Mouse (Mus musculus) lung, adult 2 months (tissue): ENCODE measurements around the gene Myh14. TPM values are rescaled to one million over a fixed set of nuclear protein-coding genes. Genes with fewer than 3 reads are reported as not detected.

Experiments
- DNase-seq: peaks from one replicate; pipeline ENCODE4 v3.0.0; 2022
- H3K4me1 ChIP-seq: fragments of 200-500 bp; 2 replicates; pipeline ENCODE4 v1.6.1; 2011; ENCODE audit warnings: low read length; ENCODE audit not compliant: control insufficient read depth, insufficient read depth
- H3K4me3 ChIP-seq: fragments of 200-500 bp; replicated peaks from 2 replicates; pipeline ENCODE3; 2011; ENCODE audit warnings: low read depth, mild to moderate bottlenecking, control low read depth, low read length; ENCODE audit errors: extremely low read depth
- CTCF ChIP-seq: fragments of 200-500 bp; IDR thresholded peaks from 2 replicates; pipeline ENCODE4 v1.5.1; 2011; ENCODE audit warnings: mild to moderate bottlenecking, low read length, control low read depth; ENCODE audit not compliant: insufficient read depth
- POLR2A ChIP-seq: fragments of 200-500 bp; IDR thresholded peaks from 2 replicates; pipeline ENCODE4 v1.6.1; 2011; ENCODE audit warnings: low read depth, mild to moderate bottlenecking, control low read depth, low read length, borderline replicate concordance; ENCODE audit errors: extremely low read depth
- WGBS: fragments of 180-500 bp; shearing (Covaris S2); methylation state at CpG from one replicate; pipeline ENCODE4 v1.1.7; 2018; 5-methylcytosine and 5-hydroxymethylcytosine counted together
- polyA plus RNA-seq: library from polyadenylated mRNA; depleted of rRNA; stranded (reverse); fragments of >200 nt; gene quantifications from 2 replicates; pipeline ENCODE4 v1.2.3, GENCODE M21; 2012

Myh14 gene
- polyA plus RNA-seq, 1 experiment: 223 TPM

- H3K4me3 ChIP-seq: no peak overlapping the region
- H3K4me1 ChIP-seq: no peaks in the 10 kb centered on the region
- 48% methylated on average over 4 of the region's 4 CpGs for WGBS
- no peak for DNase-seq
- no peak for TF ChIP-seq POLR2A
- no peak for TF ChIP-seq CTCF
These were observed 5.5 kb upstream of the Myh14 start for GRCm38 (mm10) chr7:44676126-44676525.

- TF ChIP-seq POLR2A (no peak), CTCF (no peak)
- Histone ChIP-seq H3K4me3 (no peak overlapping the region), H3K4me1 (no peaks in the 10 kb centered on the region; the same call in 1 of the 2 replicates)
- WGBS: 71% methylated on average over 6 of the region's 6 CpGs
- no peak for DNase-seq
These were observed 4.5 kb upstream of the Myh14 start for GRCm38 (mm10) chr7:44675171-44675570.

GRCm38 (mm10) chr7:44674511-44674910, 3.9 kb upstream of the Myh14 start:
- DNase-seq: no peak
- no peak for TF ChIP-seq POLR2A
- no peak for TF ChIP-seq CTCF
- Histone ChIP-seq H3K4me1 (no peaks in the 10 kb centered on the region; the same call in 1 of the 2 replicates), H3K4me3 (no peak overlapping the region)
- WGBS: 70% methylated on average over 4 of the region's 4 CpGs

GRCm38 (mm10) chr7:44672193-44672592, 1.6 kb upstream of the Myh14 start:
- no peak for DNase-seq
- TF ChIP-seq POLR2A (no peak), CTCF (no peak)
- WGBS: 60% methylated on average over 5 of the region's 5 CpGs
- no peaks in the 10 kb centered on the region; the same call in 1 of the 2 replicates for H3K4me1 ChIP-seq
- no peak overlapping the region for H3K4me3 ChIP-seq

- Histone ChIP-seq H3K4me1 (peaks cover under 1% of the 10 kb centered on the region; the same call in 1 of the 2 replicates), H3K4me3 (peak overlapping the region; percentile 71)
- 17% methylated on average over 21 of the region's 21 CpGs for WGBS
- peak; percentile 76 for DNase-seq
- TF ChIP-seq CTCF (no peak), POLR2A (peak; percentile 85; the same call in 1 of the 2 replicates)
These were observed 1.5 kb downstream of the Myh14 start for GRCm38 (mm10) chr7:44669103-44669502.

- H3K4me1 ChIP-seq: peaks cover 3% of the 10 kb centered on the region
- peak overlapping the region; percentile 71 for H3K4me3 ChIP-seq
- 52% methylated on average over 13 of the region's 13 CpGs for WGBS
- TF ChIP-seq CTCF: no peak
- peak; percentile 55; the same call in 1 of the 2 replicates for TF ChIP-seq POLR2A
- peak; percentile 75 for DNase-seq
These were observed 2.5 kb downstream of the Myh14 start for GRCm38 (mm10) chr7:44667996-44668738.

- Histone ChIP-seq H3K4me1 (peaks cover 5% of the 10 kb centered on the region), H3K4me3 (no peak overlapping the region)
- TF ChIP-seq CTCF (peak; percentile 59; the same call in 1 of the 2 replicates), POLR2A (no peak)
- 65% methylated on average over 2 of the region's 2 CpGs for WGBS
- no peak for DNase-seq
These were observed 4.2 kb downstream of the Myh14 start for GRCm38 (mm10) chr7:44666462-44666861.

- WGBS: 35% methylated on average over 11 of the region's 11 CpGs
- TF ChIP-seq CTCF: no peak
- no peak for TF ChIP-seq POLR2A
- Histone ChIP-seq H3K4me3 (no peak overlapping the region), H3K4me1 (peaks cover 5% of the 10 kb centered on the region)
- no peak for DNase-seq
These were observed 5.9 kb downstream of the Myh14 start for GRCm38 (mm10) chr7:44664731-44665130.

GRCm38 (mm10) chr7:44663546-44663945, 7.1 kb downstream of the Myh14 start:
- 57% methylated on average over 5 of the region's 5 CpGs for WGBS
- H3K4me3 ChIP-seq: no peak overlapping the region
- TF ChIP-seq POLR2A (no peak), CTCF (no peak)
- peaks cover 5% of the 10 kb centered on the region for H3K4me1 ChIP-seq
- peak; percentile 61 for DNase-seq

GRCm38 (mm10) chr7:44662569-44662968, 8.1 kb downstream of the Myh14 start:
- H3K4me3 ChIP-seq: no peak overlapping the region
- TF ChIP-seq CTCF: no peak
- no peak for TF ChIP-seq POLR2A
- 14% methylated on average over 3 of the region's 3 CpGs for WGBS
- peaks cover 5% of the 10 kb centered on the region for H3K4me1 ChIP-seq
- DNase-seq: peak; percentile 52

GRCm38 (mm10) chr7:44662168-44662567, 8.5 kb downstream of the Myh14 start:
- TF ChIP-seq CTCF: no peak
- no peak for TF ChIP-seq POLR2A
- Histone ChIP-seq H3K4me1 (peaks cover 5% of the 10 kb centered on the region), H3K4me3 (no peak overlapping the region)
- WGBS: 18% methylated on average over 8 of the region's 8 CpGs
- DNase-seq: peak; percentile 84
